Mouse (Mus musculus): ENCODE measurements around the gene Alpl. TPM values are rescaled to one million over a fixed set of nuclear protein-coding genes. Genes with fewer than 3 reads are reported as not detected.

Gene Alpl
- polyA plus RNA-seq, 1 experiment from 2014 or later: 3.6 TPM

DNA sequence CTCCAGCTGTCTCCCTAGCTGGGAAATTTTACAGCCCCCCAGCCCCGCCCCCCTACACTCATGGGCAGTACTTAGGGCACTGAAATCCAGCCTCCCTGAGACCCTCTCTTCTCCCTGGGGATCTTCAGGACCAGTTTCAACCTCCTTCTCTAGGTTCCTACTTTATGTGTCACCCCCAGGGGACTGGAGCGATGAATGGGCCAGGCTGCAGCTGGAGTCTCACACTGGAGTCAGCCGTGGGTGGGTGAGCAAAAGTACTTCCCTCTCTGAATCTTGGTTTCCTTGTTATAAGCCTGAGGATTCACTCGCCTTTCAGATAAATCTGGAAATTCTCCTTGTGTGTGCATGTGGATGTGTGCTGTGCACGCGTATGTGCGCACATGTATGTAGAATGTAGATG lies 18.0 kb upstream of the Alpl start:
- Histone ChIP-seq H3K9me3 (replicated peaks; ENCODE audit: control insufficient read depth, low read length) (no peaks in the 10 kb centered on the region), H3K36me3 (ENCODE audit: control insufficient read depth, insufficient read depth) (no peaks in the 10 kb centered on the region), H3K9ac (ENCODE audit: low read length) (no peak overlapping the region), H3K27me3 (ENCODE audit: control insufficient read depth, insufficient read depth, low read length) (no peaks in the 10 kb centered on the region), H3K4me2 (ENCODE audit: low read depth, low read length) (no peak overlapping the region), H3K27ac (ENCODE audit: low read length) (no peak overlapping the region), H3K4me1 (ENCODE audit: control insufficient read depth, insufficient read depth, low read length) (0 out of 2 replicates have a peak, but pooled peaks cover 2% of the 10 kb centered on the region), H3K4me3 (ENCODE audit: low read length) (no peak overlapping the region)
- WGBS: 75% methylated on average over 7 of the region's 7 CpGs
- ATAC-seq (replicated peaks; ENCODE audit: extremely low read depth, insufficient read depth, low FRiP score): no peak

DNA sequence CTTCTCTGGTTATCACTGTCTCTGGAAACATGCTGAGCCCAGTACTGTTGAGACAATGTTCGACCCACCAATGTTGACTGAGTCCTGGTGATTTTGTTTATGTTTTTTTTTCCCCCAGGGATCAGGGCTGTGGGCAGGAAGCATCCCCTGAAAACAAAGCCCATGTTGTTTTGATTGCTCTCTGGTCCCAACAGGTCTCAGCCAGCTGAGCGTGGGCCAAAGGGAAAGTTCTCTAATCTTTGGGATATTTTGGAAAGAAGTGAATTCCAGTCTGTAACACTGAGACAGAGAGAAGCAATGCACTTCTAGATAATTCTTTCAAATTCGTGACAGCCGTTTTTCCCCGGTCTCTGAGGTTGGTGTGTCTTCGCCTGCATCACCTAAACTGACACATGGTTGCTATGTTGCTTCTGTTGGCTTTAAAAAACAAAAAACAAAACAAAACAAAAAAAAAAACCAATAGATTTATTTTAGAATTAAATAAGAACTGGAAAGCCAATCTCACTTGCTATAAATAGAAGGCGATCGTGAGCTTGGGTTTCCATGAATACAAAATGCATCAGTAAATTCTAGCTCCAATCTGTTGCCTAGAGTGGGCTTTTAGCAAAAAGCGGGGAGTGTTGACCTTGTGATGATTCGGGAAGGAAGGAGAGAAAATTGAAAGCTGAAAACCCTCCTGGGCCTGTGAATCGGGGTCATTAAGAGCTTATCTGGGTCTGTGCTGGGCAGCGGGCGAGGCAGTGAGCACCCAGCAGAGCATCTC lies 16.9 kb upstream of the Alpl start:
- H3K9me3 ChIP-seq (replicated peaks; ENCODE audit: control insufficient read depth, low read length): no peaks in the 10 kb centered on the region
- no peak overlapping the region for H3K4me2 ChIP-seq (ENCODE audit: low read depth, low read length)
- ATAC-seq (replicated peaks; ENCODE audit: extremely low read depth, insufficient read depth, low FRiP score): no peak
- 0 out of 2 replicates have a peak overlapping the region, but pooled peaks have one; percentile 0 for H3K27ac ChIP-seq (ENCODE audit: low read length)
- 0 out of 2 replicates have a peak, but pooled peaks cover 2% of the 10 kb centered on the region for H3K4me1 ChIP-seq (ENCODE audit: control insufficient read depth, insufficient read depth, low read length)
- no peak overlapping the region for H3K9ac ChIP-seq (ENCODE audit: low read length)
- H3K36me3 ChIP-seq (ENCODE audit: control insufficient read depth, insufficient read depth): no peaks in the 10 kb centered on the region
- WGBS: 38% methylated on average over 13 of the region's 13 CpGs
- no peak overlapping the region for H3K4me3 ChIP-seq (ENCODE audit: low read length)
- H3K27me3 ChIP-seq (ENCODE audit: control insufficient read depth, insufficient read depth, low read length): no peaks in the 10 kb centered on the region

GRCm38 (mm10) chr4:137809999-137810398 lies 13.8 kb upstream of the Alpl start:
- Histone ChIP-seq H3K9me3 (replicated peaks; ENCODE audit: control insufficient read depth, low read length) (no peaks in the 10 kb centered on the region; the same call in 1 of the 2 replicates), H3K27ac (ENCODE audit: low read length) (no peak overlapping the region), H3K4me2 (ENCODE audit: low read depth, low read length) (no peak overlapping the region), H3K27me3 (ENCODE audit: control insufficient read depth, insufficient read depth, low read length) (no peaks in the 10 kb centered on the region), H3K36me3 (ENCODE audit: control insufficient read depth, insufficient read depth) (no peaks in the 10 kb centered on the region), H3K4me1 (ENCODE audit: control insufficient read depth, insufficient read depth, low read length) (0 out of 2 replicates have a peak, but pooled peaks cover 2% of the 10 kb centered on the region), H3K4me3 (ENCODE audit: low read length) (no peak overlapping the region), H3K9ac (ENCODE audit: low read length) (no peak overlapping the region)
- ATAC-seq (replicated peaks; ENCODE audit: extremely low read depth, insufficient read depth, low FRiP score): no peak
- 70% methylated on average over 4 of the region's 4 CpGs for WGBS

- Histone ChIP-seq H3K27ac (ENCODE audit: low read length) (no peak overlapping the region), H3K4me1 (ENCODE audit: control insufficient read depth, insufficient read depth, low read length) (no peaks in the 10 kb centered on the region), H3K9ac (ENCODE audit: low read length) (no peak overlapping the region), H3K4me2 (ENCODE audit: low read depth, low read length) (no peak overlapping the region), H3K36me3 (ENCODE audit: control insufficient read depth, insufficient read depth) (no peaks in the 10 kb centered on the region), H3K27me3 (ENCODE audit: control insufficient read depth, insufficient read depth, low read length) (no peaks in the 10 kb centered on the region), H3K4me3 (ENCODE audit: low read length) (no peak overlapping the region), H3K9me3 (replicated peaks; ENCODE audit: control insufficient read depth, low read length) (no peaks in the 10 kb centered on the region; the same call in 1 of the 2 replicates)
- 71% methylated on average over 7 of the region's 7 CpGs for WGBS
- ATAC-seq (replicated peaks; ENCODE audit: extremely low read depth, insufficient read depth, low FRiP score): no peak
These were observed 11.2 kb upstream of the Alpl start for GRCm38 (mm10) chr4:137807301-137807851.

DNA sequence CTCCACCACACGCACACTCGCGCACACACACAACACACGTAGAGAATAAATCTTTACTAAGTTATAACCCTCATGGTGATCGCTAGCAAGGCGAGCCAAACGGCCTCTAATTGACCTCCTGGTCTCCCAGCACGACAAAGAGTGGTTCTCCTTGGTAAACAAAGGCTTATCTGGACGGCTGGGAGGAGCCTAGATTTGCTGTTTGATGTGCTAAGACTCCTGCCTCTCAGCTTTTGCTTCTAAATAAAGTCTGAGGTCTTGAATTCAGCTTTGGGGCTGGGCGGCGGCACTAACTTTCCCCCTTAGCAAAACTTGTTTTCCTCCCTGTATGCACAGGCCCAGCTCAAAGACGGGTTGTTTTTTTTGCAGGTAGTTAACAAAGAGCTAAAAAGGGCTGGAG lies 5.0 kb upstream of the Alpl start:
- no peak overlapping the region for H3K27ac ChIP-seq (ENCODE audit: low read length)
- no peak overlapping the region for H3K4me3 ChIP-seq (ENCODE audit: low read length)
- ATAC-seq (replicated peaks; ENCODE audit: extremely low read depth, insufficient read depth, low FRiP score): no peak
- WGBS: 35% methylated on average over 12 of the region's 12 CpGs
- peaks cover 11% of the 10 kb centered on the region for H3K27me3 ChIP-seq (ENCODE audit: control insufficient read depth, insufficient read depth, low read length)
- H3K4me1 ChIP-seq (ENCODE audit: control insufficient read depth, insufficient read depth, low read length): peaks cover 3% of the 10 kb centered on the region
- H3K9ac ChIP-seq (ENCODE audit: low read length): no peak overlapping the region
- H3K36me3 ChIP-seq (ENCODE audit: control insufficient read depth, insufficient read depth): no peaks in the 10 kb centered on the region
- H3K9me3 ChIP-seq (replicated peaks; ENCODE audit: control insufficient read depth, low read length): no peaks in the 10 kb centered on the region; the same call in 1 of the 2 replicates
- no peak overlapping the region for H3K4me2 ChIP-seq (ENCODE audit: low read depth, low read length)

GRCm38 (mm10) chr4:137800324-137800723 lies 4.1 kb upstream of the Alpl start:
- Histone ChIP-seq H3K9ac (ENCODE audit: low read length) (0 out of 2 replicates have a peak overlapping the region, but pooled peaks have one; percentile 17), H3K4me3 (ENCODE audit: low read length) (no peak overlapping the region), H3K36me3 (ENCODE audit: control insufficient read depth, insufficient read depth) (no peaks in the 10 kb centered on the region), H3K27me3 (ENCODE audit: control insufficient read depth, insufficient read depth, low read length) (peaks cover 20% of the 10 kb centered on the region), H3K9me3 (replicated peaks; ENCODE audit: control insufficient read depth, low read length) (no peaks in the 10 kb centered on the region; the same call in 1 of the 2 replicates), H3K4me1 (ENCODE audit: control insufficient read depth, insufficient read depth, low read length) (peaks cover 7% of the 10 kb centered on the region), H3K4me2 (ENCODE audit: low read depth, low read length) (no peak overlapping the region), H3K27ac (ENCODE audit: low read length) (peak overlapping the region; percentile 32; the same call in 1 of the 2 replicates)
- ATAC-seq (replicated peaks; ENCODE audit: extremely low read depth, insufficient read depth, low FRiP score): no peak
- WGBS: 39% methylated on average over 11 of the region's 11 CpGs

DNA sequence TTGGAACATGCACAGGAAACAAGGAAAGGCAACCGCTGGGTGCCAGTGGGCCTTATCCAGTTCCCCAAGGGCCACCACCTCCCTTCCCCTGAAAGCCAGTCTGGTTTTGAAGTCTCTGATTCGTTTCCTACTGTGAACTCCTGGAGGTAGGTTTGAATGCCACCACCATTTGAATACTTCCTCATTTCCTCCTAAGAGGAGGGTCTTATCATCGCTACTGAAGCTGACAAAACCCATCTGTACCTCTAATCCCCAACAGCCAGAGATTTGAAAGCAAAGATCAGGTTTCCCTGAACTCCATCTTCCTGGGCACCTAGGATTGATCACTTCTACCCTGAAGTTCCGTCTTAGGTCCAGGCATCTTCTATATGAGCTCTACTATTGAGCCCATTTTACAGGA lies 854 bp upstream of the Alpl start:
- Histone ChIP-seq H3K4me1 (ENCODE audit: control insufficient read depth, insufficient read depth, low read length) (peaks cover 7% of the 10 kb centered on the region), H3K27ac (ENCODE audit: low read length) (no peak overlapping the region), H3K36me3 (ENCODE audit: control insufficient read depth, insufficient read depth) (no peaks in the 10 kb centered on the region), H3K9me3 (replicated peaks; ENCODE audit: control insufficient read depth, low read length) (no peaks in the 10 kb centered on the region), H3K9ac (ENCODE audit: low read length) (no peak overlapping the region), H3K27me3 (ENCODE audit: control insufficient read depth, insufficient read depth, low read length) (peaks cover 38% of the 10 kb centered on the region), H3K4me2 (ENCODE audit: low read depth, low read length) (no peak overlapping the region), H3K4me3 (ENCODE audit: low read length) (no peak overlapping the region)
- WGBS: 57% methylated on average over 4 of the region's 4 CpGs
- no peak for ATAC-seq (replicated peaks; ENCODE audit: extremely low read depth, insufficient read depth, low FRiP score)

DNA sequence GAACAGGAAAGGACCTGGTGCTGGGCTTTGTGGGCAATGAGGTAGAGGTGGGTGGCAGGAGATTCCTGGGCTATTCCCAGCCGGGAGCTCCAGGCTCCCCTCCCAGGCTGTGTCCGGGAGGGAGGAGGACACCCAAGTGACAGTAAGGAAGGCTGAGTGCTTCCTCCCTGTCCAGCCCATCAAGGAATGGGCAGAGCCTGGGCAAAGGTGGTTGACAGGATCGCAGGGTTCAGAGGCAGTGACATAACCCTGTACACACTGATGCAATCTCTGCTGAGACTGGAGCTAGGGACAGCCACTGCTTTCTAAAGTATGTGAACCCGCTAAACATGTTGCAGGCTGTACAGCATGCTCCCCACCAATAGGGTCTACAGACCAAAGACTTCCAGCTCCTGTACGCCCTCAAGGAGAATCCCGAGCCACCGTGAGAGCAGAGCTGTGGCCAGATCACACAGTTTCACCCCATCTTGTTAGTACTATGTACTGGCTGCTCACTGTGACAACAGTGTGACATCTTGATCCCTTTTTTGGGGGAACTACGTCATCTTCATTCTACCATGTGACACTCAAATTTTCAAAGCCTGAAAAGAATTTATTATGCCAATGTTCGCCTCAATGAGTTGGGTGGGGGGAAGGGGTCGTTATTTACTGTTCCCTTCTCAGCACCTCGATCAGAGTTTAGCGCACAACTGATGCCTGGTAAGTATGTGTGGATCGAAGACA lies 1.8 kb downstream of the Alpl start:
- Histone ChIP-seq H3K27ac (ENCODE audit: low read length) (no peak overlapping the region), H3K4me2 (ENCODE audit: low read depth, low read length) (no peak overlapping the region), H3K9me3 (replicated peaks; ENCODE audit: control insufficient read depth, low read length) (no peaks in the 10 kb centered on the region), H3K36me3 (ENCODE audit: control insufficient read depth, insufficient read depth) (no peaks in the 10 kb centered on the region), H3K9ac (ENCODE audit: low read length) (no peak overlapping the region), H3K4me3 (ENCODE audit: low read length) (no peak overlapping the region), H3K4me1 (ENCODE audit: control insufficient read depth, insufficient read depth, low read length) (peaks cover 5% of the 10 kb centered on the region), H3K27me3 (ENCODE audit: control insufficient read depth, insufficient read depth, low read length) (peaks cover 38% of the 10 kb centered on the region)
- no peak for ATAC-seq (replicated peaks; ENCODE audit: extremely low read depth, insufficient read depth, low FRiP score)
- WGBS: 81% methylated on average over 13 of the region's 13 CpGs

DNA sequence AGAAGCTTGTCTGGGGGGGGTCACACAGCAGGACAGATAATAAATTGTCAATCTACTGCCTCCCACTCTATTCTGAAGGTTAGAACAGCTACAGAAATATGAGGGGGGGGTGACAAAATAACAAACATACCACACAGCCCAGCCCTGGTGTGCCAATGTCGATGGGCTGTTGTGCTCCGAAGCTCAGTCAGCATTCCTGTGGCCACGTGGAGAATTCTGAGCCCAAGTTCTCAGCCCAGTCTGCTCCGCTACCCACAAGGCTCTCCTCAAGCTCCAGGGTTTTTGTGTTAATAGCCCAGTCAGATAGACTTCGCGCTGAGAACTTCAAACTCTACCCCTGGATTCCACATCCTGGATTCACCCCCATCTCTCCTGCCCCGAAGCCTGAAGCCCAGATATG lies 2.6 kb downstream of the Alpl start:
- H3K36me3 ChIP-seq (ENCODE audit: control insufficient read depth, insufficient read depth): no peaks in the 10 kb centered on the region
- H3K27me3 ChIP-seq (ENCODE audit: control insufficient read depth, insufficient read depth, low read length): peaks cover 38% of the 10 kb centered on the region
- H3K9ac ChIP-seq (ENCODE audit: low read length): no peak overlapping the region
- no peak for ATAC-seq (replicated peaks; ENCODE audit: extremely low read depth, insufficient read depth, low FRiP score)
- 71% methylated on average over 7 of the region's 7 CpGs for WGBS
- no peaks in the 10 kb centered on the region for H3K9me3 ChIP-seq (replicated peaks; ENCODE audit: control insufficient read depth, low read length)
- H3K4me3 ChIP-seq (ENCODE audit: low read length): no peak overlapping the region
- no peak overlapping the region for H3K27ac ChIP-seq (ENCODE audit: low read length)
- H3K4me2 ChIP-seq (ENCODE audit: low read depth, low read length): no peak overlapping the region
- H3K4me1 ChIP-seq (ENCODE audit: control insufficient read depth, insufficient read depth, low read length): peaks cover 5% of the 10 kb centered on the region

Data from heart, embryonic 16.5 days (tissue).